Mouse (Mus musculus) cerebellum, adult 2 months (tissue): ENCODE data around the gene Ptcd1.

Experiments
- CTCF ChIP-seq: fragments of 200-500 bp; IDR thresholded peaks from 2 replicates; pipeline ENCODE4 v1.5.1; 2011; ENCODE audit warnings: low read depth, mild to moderate bottlenecking, control low read depth, low read length, moderate library complexity, borderline replicate concordance; ENCODE audit not compliant: insufficient read depth
- POLR2A ChIP-seq: fragments of 200-500 bp; IDR thresholded peaks from 2 replicates; pipeline ENCODE4 v1.6.1; 2011; ENCODE audit warnings: low read length, control low read depth, borderline replicate concordance; ENCODE audit not compliant: insufficient read depth

- TF ChIP-seq CTCF (no peak), POLR2A (no peak)
These were observed 376 bp upstream of the Ptcd1 start for GRCm38 (mm10) chr5:145167306-145167661.
